In genomic region chr11:107510362-107511269, GRCm38 (mm10) we compare ENCODE assay signal across 1 mouse cellular context.
TF ChIP-seq lines count a peak whose summit lies in the region.

No protein-coding gene starts in this region.

TF ChIP-seq in MEL, 35 proteins besides CTCF, POLR2A, EP300 and RAD21 (continued from another document):
- TF ChIP-seq MXI1 (IDR thresholded peaks at IDR 0.05; ENCODE audit: low read depth, low read length) (peak; percentile 97), USF1 (IDR thresholded peaks at IDR 0.05; ENCODE audit: low read depth, low read length) (peak; percentile 88), POLR2AphosphoS5 (IDR thresholded peaks at IDR 0.05; ENCODE audit: borderline replicate concordance, low read depth, low read length) (no peak), POLR2AphosphoS2 (IDR thresholded peaks at IDR 0.05; ENCODE audit: low read length) (no peak), NELFE (IDR thresholded peaks at IDR 0.05; ENCODE audit: low read depth, low read length) (no peak), ZMIZ1 (IDR thresholded peaks at IDR 0.05; ENCODE audit: low read depth, low read length) (no peak), HCFC1 (IDR thresholded peaks at IDR 0.05; ENCODE audit: low read depth, low read length) (no peak), MAX (IDR thresholded peaks at IDR 0.05; ENCODE audit: low read length) (peak; percentile 99), GATA1 (IDR thresholded peaks at IDR 0.05; ENCODE audit: low read depth, low read length) (peak; percentile 69), ZNF384 (IDR thresholded peaks at IDR 0.05; ENCODE audit: low read depth, low read length) (no peak), MEF2A (IDR thresholded peaks at IDR 0.05; ENCODE audit: extremely low read depth, insufficient replicate concordance, low read depth, low read length, poor library complexity, severe bottlenecking) (no peak), ETS1 (IDR thresholded peaks at IDR 0.05; ENCODE audit: low read depth, low read length) (peak; percentile 22; the same call in 1 of the 2 replicates), JUND (IDR thresholded peaks at IDR 0.05; ENCODE audit: low read depth, low read length) (no peak), MAFK (IDR thresholded peaks at IDR 0.05; ENCODE audit: borderline replicate concordance, low read depth, low read length) (no peak), UBTF (IDR thresholded peaks at IDR 0.05; ENCODE audit: borderline replicate concordance, insufficient read depth, low read depth, low read length) (no peak)
